Mouse (Mus musculus): Measurements from ENCODE around the gene Cadm3. TPM values are rescaled to one million over a fixed set of nuclear protein-coding genes. Genes with fewer than 3 reads are reported as not detected.

The Cadm3 gene
- polyA plus RNA-seq, 1 experiment = 393 TPM

DNA sequence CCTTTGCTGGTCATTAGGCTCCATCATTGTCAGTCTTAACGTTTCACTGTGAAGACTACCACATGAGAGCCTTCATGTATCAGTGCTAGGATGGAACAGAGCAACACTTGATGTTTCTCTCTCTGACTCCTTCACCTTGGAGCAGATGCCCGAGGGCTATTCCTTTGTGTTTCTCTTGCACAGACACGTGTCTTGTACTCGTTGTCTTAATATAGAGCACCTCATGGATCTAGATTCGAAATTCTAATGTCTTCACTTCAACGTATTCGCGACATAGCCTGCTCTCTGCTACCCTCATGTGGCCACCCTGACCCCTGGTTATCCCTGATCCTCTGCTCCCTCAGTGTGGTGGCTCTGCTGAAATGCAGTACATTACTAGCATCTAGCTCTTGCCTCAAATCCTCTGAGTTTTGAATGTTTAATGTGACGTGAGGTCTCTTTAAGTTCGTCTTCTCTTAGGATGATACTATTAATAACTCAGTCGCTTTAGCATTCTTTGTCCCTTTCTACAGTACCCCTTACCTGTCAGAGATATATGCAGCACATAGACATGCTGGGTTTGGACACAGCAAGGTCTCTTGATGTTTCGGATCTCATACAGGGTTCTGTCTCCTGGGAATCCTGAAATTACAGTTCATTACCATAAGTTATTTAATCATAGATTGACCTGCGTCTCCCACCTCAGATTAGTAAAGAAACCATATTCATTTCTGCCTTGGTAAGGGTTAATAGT lies 10.1 kb upstream of the Cadm3 start:
- TF ChIP-seq CTCF (IDR thresholded peaks at IDR 0.05; ENCODE audit: borderline replicate concordance, extremely low read depth, insufficient read depth, insufficient read length) = peak; percentile 88
- no peak for TF ChIP-seq POLR2A (IDR thresholded peaks at IDR 0.05; ENCODE audit: borderline replicate concordance, extremely low read depth, insufficient read depth, insufficient read length, poor library complexity, severe bottlenecking)
- DNase-seq (ENCODE audit: low read depth) = peak; percentile 84

DNA sequence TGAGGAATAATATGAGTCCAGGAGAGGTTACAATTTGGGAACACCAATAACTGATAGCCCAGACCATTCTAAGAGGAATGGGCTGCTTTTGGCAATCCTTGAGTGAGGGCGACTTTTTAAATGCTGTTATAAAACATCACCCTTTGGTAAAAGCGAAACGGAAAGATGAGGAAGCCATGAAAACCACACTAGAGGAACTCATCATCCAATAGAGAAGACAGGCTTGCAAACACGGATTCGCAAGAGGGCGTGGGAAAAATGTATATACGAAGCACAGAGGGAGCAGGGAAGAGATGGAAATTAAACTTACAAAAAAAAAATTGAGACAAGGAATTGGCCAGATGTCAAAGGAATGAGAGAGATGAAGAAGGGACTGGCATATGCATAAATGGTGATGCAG lies 6.5 kb upstream of the Cadm3 start:
- TF ChIP-seq POLR2A (IDR thresholded peaks at IDR 0.05; ENCODE audit: borderline replicate concordance, extremely low read depth, insufficient read depth, insufficient read length, poor library complexity, severe bottlenecking) = no peak
- TF ChIP-seq CTCF (IDR thresholded peaks at IDR 0.05; ENCODE audit: borderline replicate concordance, extremely low read depth, insufficient read depth, insufficient read length) = no peak
- no peak for DNase-seq (ENCODE audit: low read depth)

DNA sequence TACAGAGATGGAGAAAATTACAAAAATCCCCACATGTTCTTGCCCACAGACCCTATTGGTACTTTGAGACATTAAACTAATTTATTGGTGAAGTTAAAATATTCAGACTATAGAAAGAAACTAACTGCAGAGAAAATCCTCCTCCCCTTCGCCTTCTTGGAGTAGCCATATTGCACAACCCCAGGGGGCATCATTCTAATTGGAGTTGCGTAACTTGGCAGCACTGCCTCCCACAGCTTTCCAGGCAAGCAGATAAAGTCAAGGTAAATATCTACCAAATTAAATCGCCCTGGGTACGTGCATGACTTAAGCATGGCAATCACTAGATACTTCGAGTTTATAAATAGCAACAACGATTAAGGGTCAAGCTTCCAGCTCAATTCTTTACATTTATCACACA lies 4.1 kb upstream of the Cadm3 start:
- TF ChIP-seq CTCF (IDR thresholded peaks at IDR 0.05; ENCODE audit: borderline replicate concordance, extremely low read depth, insufficient read depth, insufficient read length) = no peak
- no peak for TF ChIP-seq POLR2A (IDR thresholded peaks at IDR 0.05; ENCODE audit: borderline replicate concordance, extremely low read depth, insufficient read depth, insufficient read length, poor library complexity, severe bottlenecking)

DNA sequence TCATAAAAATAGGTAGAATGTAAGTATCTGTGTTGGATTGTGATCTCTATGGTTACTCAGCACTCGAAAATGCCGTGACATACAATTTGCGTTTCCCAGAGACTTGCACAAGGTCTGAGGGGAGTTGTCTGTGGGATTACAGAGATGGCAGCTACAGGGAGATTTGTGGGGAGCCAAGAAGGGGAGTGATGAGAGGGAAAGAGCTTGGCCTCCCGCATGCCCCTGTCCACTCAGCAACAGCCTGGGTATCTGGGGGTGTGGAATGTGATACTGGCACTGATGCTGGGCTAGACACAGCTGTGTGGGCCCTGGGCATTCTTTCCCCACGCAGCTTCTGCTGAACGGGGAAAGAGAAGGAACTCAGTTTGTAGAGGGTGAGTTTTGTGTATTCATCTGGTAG lies 3.0 kb upstream of the Cadm3 start:
- no peak for DNase-seq (ENCODE audit: low read depth)
- no peak for TF ChIP-seq CTCF (IDR thresholded peaks at IDR 0.05; ENCODE audit: borderline replicate concordance, extremely low read depth, insufficient read depth, insufficient read length)
- TF ChIP-seq POLR2A (IDR thresholded peaks at IDR 0.05; ENCODE audit: borderline replicate concordance, extremely low read depth, insufficient read depth, insufficient read length, poor library complexity, severe bottlenecking) = no peak

More for the DNA sequence above, 4.1 kb upstream of the Cadm3 start:
- peak; percentile 32 for DNase-seq (ENCODE audit: low read depth)

DNA sequence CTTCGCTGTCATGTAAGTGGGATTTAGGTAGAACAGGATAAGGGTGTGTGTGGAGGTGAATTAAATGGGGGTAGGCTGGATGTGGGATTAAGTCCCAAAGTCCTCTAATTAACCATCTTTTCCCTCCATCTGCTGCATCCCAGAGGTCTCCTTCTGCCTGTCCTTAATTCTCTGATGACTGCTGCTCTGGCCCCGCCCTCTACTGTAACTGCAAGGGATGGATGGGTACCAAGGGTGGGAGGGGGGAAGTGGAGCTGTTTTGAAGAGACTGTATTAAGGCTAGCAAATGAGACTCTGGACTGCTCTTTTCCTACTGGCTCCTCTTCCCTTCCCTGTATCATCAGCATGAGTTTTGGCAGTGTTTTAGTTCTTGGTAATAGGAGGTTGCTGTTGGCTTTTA lies 2.1 kb upstream of the Cadm3 start:
- no peak for TF ChIP-seq CTCF (IDR thresholded peaks at IDR 0.05; ENCODE audit: borderline replicate concordance, extremely low read depth, insufficient read depth, insufficient read length)
- DNase-seq (ENCODE audit: low read depth) = peak; percentile 49

DNA sequence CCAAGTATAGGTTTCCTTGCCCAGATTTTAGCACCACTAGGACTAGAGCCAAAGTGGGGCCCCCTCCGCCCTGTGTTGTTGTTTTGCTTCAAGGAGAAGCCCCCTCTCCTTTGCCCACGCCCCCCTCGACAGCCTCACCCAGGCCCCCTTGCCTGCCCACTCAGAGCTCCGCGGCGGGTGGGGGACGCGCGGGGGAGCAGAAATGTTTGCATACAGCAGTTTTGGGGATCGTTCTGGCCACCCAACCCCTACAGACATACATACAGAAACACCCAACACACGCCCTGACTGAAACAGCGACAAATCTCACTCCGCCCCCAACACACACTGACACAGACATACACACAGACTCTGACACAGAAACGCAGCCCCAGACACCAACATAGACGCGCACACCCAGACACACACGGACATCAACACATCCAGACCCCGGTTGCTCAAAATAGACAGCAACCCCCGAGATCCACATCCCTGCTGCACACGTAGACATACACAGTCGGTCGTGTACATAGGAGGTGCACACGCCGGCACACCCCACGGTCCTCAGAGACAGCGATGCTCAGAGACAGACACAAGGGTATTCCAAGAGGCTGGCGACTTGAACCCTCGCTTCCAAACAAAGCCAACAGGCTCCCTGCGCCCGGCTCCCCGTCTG lies 667 bp downstream of the Cadm3 start:
- TF ChIP-seq POLR2A (IDR thresholded peaks at IDR 0.05; ENCODE audit: borderline replicate concordance, extremely low read depth, insufficient read depth, insufficient read length, poor library complexity, severe bottlenecking) (no peak), CTCF (IDR thresholded peaks at IDR 0.05; ENCODE audit: borderline replicate concordance, extremely low read depth, insufficient read depth, insufficient read length) (no peak)
- peak; percentile 84 for DNase-seq (ENCODE audit: low read depth)

DNA sequence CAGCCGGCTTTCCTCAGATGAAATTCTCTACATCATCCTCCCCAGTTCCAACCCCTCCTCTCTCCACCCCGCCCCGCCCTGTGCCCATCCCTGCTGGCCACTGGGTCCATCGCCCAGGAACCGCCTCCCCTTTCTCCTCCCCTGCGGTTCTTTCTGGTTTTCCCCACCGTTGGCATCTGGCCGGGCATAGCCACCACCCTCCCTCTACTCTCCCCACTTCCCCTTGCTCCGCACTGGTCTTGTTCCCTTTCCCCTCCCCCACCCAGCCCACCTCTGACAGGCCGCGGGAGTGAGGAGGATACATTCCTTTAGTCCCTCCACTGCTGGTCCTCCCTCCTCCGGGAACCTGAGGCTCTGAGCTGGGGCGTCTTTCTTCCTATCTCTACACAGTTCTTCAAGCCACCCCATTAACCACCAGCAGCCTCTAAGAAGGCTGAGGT lies 1.5 kb downstream of the Cadm3 start:
- no peak for TF ChIP-seq CTCF (IDR thresholded peaks at IDR 0.05; ENCODE audit: borderline replicate concordance, extremely low read depth, insufficient read depth, insufficient read length)
- no peak for TF ChIP-seq POLR2A (IDR thresholded peaks at IDR 0.05; ENCODE audit: borderline replicate concordance, extremely low read depth, insufficient read depth, insufficient read length, poor library complexity, severe bottlenecking)
- peak; percentile 58 for DNase-seq (ENCODE audit: low read depth)

DNA sequence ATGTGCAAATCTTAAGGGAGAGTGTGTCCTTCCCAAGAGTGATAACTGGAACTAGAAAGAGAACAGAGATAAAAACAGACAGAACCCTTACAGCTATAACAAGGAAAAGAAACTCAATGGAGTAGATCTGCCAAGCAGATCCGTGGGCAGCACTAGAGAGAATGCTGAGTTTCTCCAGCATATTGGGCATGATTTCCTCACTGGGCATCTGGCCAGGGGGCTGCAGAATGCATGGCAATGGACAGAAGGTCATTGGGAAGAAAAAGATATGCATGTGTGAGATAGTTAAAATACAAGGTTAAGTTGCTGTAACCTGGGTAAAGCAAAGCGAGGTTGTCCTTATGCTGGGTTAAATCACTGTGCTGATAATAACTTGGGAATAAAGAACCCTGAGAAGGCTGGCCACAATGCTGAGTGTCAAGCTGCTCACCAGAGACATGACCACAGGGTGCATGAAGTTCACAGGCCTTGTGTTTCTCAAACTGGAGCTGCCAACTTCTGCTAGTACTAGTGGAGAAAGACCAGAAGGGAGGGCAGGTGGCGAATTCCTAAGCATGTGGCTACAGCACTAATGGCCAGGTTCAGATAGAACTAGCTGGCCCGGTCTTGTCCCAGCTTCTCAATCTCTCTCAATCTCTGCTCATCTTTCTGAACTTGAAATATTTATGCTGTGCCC lies 3.2 kb downstream of the Cadm3 start:
- DNase-seq (ENCODE audit: low read depth) = no peak
- TF ChIP-seq CTCF (IDR thresholded peaks at IDR 0.05; ENCODE audit: borderline replicate concordance, extremely low read depth, insufficient read depth, insufficient read length) (no peak), POLR2A (IDR thresholded peaks at IDR 0.05; ENCODE audit: borderline replicate concordance, extremely low read depth, insufficient read depth, insufficient read length, poor library complexity, severe bottlenecking) (no peak)

DNA sequence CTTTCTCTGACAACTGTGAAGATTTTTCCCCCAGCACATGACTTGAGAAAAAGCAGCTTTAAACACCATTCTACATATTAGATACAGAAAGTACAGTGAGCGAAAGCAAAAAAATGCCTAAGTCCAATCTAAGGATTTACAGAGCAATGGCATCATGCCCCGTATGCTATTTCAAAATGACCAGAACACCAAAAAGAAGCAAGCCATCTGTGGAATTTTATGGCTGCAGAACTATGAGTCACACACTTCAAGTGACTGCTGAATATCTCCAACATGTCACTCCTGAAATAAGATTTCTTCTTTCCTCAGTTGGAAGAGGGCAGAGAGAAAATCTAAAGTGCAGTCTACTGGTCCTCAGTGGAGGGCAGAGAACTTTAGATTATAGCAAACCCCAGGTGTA lies 4.1 kb downstream of the Cadm3 start:
- no peak for DNase-seq (ENCODE audit: low read depth)
- no peak for TF ChIP-seq CTCF (IDR thresholded peaks at IDR 0.05; ENCODE audit: borderline replicate concordance, extremely low read depth, insufficient read depth, insufficient read length)
- no peak for TF ChIP-seq POLR2A (IDR thresholded peaks at IDR 0.05; ENCODE audit: borderline replicate concordance, extremely low read depth, insufficient read depth, insufficient read length, poor library complexity, severe bottlenecking)

DNA sequence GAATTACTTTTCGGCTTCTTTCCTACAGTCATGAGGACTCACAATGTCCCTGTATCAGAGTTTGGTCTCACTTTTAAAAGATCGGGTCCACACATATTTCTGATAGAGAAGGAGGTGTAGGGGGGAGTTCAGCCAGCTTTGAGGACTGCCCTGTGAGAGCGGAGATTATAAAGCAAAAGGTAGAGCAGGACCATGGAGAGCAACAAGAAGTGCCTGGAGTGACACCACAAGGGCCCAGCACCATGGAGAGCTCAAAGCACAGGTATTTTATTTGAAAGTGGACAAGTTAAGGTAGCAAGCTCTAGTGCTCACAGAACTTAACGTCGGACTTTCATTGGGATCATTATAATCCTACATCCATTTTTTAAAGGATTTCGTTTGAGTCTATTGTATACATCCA lies 5.8 kb downstream of the Cadm3 start:
- TF ChIP-seq CTCF (IDR thresholded peaks at IDR 0.05; ENCODE audit: borderline replicate concordance, extremely low read depth, insufficient read depth, insufficient read length) (no peak), POLR2A (IDR thresholded peaks at IDR 0.05; ENCODE audit: borderline replicate concordance, extremely low read depth, insufficient read depth, insufficient read length, poor library complexity, severe bottlenecking) (no peak)
- no peak for DNase-seq (ENCODE audit: low read depth)

DNA sequence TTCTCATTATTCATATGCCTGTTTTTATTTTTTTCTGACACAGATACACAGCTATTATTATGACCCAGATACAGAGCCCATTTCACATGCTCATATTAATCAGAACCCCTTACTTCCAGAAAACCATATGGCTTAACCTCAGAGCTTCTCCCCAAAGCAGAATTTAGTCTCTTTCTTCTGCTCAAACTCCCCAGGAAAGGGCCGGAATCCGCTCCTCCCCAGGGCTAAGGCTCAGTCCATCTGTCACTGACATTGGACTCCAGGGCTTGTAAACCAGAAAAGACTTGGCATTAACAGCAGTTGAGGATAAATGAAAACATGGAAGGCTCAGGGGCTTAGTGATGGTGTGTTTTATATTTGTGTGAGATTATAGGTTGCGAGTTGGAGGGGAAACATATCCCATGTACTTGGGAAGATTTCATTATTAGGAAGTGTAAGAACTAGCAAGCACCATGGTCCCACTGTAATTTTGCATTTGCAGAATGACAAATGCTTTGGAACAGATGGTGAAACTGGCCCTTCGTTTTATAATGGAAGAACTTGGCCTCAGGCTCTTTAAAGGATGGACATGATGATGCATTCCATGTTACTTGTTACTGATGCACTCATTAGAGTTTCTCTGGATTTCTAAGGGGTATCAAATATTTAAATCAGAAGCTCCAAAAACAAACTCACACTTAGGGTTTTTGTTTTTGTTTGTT lies 7.8 kb downstream of the Cadm3 start:
- TF ChIP-seq CTCF (IDR thresholded peaks at IDR 0.05; ENCODE audit: borderline replicate concordance, extremely low read depth, insufficient read depth, insufficient read length) (no peak), POLR2A (IDR thresholded peaks at IDR 0.05; ENCODE audit: borderline replicate concordance, extremely low read depth, insufficient read depth, insufficient read length, poor library complexity, severe bottlenecking) (no peak)

More for the DNA sequence above, 7.8 kb downstream of the Cadm3 start:
- DNase-seq (ENCODE audit: low read depth) = peak; percentile 42

All from brain, embryonic 14.5 days (tissue).